Mouse (Mus musculus): ENCODE data around the gene Pld3.

- no peak for TF ChIP-seq CTCF (IDR thresholded peaks at IDR 0.05; ENCODE audit: extremely low read depth, insufficient read depth, insufficient read length, insufficient replicate concordance)
- TF ChIP-seq POLR2A (IDR thresholded peaks at IDR 0.05; ENCODE audit: low read depth, low read length) = no peak
These were observed 65.2 kb downstream of the Pld3 start for GRCm38 (mm10) chr7:27487740-27488268.

Measured in spleen, adult 2 months (tissue).